Mouse (Mus musculus) spleen, postnatal 4 days (tissue): ENCODE results near the gene Hid1.

Experiments used
- DNase-seq, 2 experiments: peaks; one replicate each; pipeline ENCODE4 v3.0.0; 2022; ENCODE audit warnings: low spot score in 2 of 2

The Hid1 gene

GRCm38 (mm10) chr11:115374695-115375425, 7.3 kb upstream of the Hid1 start:
- no peak for DNase-seq

- no peak for DNase-seq
Measured at GRCm38 (mm10) chr11:115373805-115374694, 6.5 kb upstream of the Hid1 start.

- no peak for DNase-seq
Measured at GRCm38 (mm10) chr11:115372737-115373136, 5.2 kb upstream of the Hid1 start.

GRCm38 (mm10) chr11:115372015-115372414, 4.5 kb upstream of the Hid1 start:
- DNase-seq, result no peak

GRCm38 (mm10) chr11:115371354-115371753, 3.8 kb upstream of the Hid1 start:
- DNase-seq, result no peak

GRCm38 (mm10) chr11:115370368-115370767, 2.8 kb upstream of the Hid1 start:
- no peak for DNase-seq

- no peak for DNase-seq
Measured at GRCm38 (mm10) chr11:115366706-115367394, 706 bp downstream of the Hid1 start.

- no peak for DNase-seq
Measured at GRCm38 (mm10) chr11:115366039-115366705, 1.4 kb downstream of the Hid1 start.

GRCm38 (mm10) chr11:115364136-115364535, 3.4 kb downstream of the Hid1 start:
- no peak for DNase-seq

- DNase-seq, result no peak
Measured at GRCm38 (mm10) chr11:115359726-115360125, 7.8 kb downstream of the Hid1 start.

- no peak for DNase-seq
Measured at GRCm38 (mm10) chr11:115359293-115359692, 8.3 kb downstream of the Hid1 start.

GRCm38 (mm10) chr11:115358468-115358867, 9.1 kb downstream of the Hid1 start:
- peak; percentile 55 to 80 for DNase-seq

- peak; percentile 51 to 84 for DNase-seq
Measured at GRCm38 (mm10) chr11:115354183-115354582, 13.4 kb downstream of the Hid1 start.

- no peak for DNase-seq
Measured at GRCm38 (mm10) chr11:115353375-115353774, 14.2 kb downstream of the Hid1 start.

GRCm38 (mm10) chr11:115349976-115350375, 17.6 kb downstream of the Hid1 start:
- no peak for DNase-seq

GRCm38 (mm10) chr11:115348681-115349248, 18.8 kb downstream of the Hid1 start:
- no peak for DNase-seq

GRCm38 (mm10) chr11:115345515-115345914, 22.0 kb downstream of the Hid1 start:
- DNase-seq, result no peak

- no peak for DNase-seq
Measured at GRCm38 (mm10) chr11:115344967-115345366, 22.6 kb downstream of the Hid1 start.

- no peak for DNase-seq
Measured at GRCm38 (mm10) chr11:115341866-115342265, 25.7 kb downstream of the Hid1 start.

- no peak for DNase-seq
Measured at GRCm38 (mm10) chr11:115341246-115341645, 26.3 kb downstream of the Hid1 start.

GRCm38 (mm10) chr11:115337826-115338225, 29.7 kb downstream of the Hid1 start:
- DNase-seq, result no peak
